Mouse (Mus musculus) inflammation-experienced regulatory T-cells, adult 6 months (primary cell): ENCODE data around the gene Emc4. TPM values are rescaled to one million over a fixed set of nuclear protein-coding genes. Genes with fewer than 3 reads are reported as not detected.

ENCODE experiments used
- ATAC-seq: one replicate; pipeline ENCODE4 v1.8.0; 2017
- polyA plus RNA-seq, 3 experiments: library from polyadenylated mRNA; unstranded; fragments of 100-300 nt; shearing (Covaris generic); gene quantifications; one replicate each; pipeline ENCODE4 v1.2.1; 2017

The Emc4 gene
- polyA plus RNA-seq, 3 experiments from 2014 or later: 76.8 to 96.3 (median 82.0) TPM

DNA sequence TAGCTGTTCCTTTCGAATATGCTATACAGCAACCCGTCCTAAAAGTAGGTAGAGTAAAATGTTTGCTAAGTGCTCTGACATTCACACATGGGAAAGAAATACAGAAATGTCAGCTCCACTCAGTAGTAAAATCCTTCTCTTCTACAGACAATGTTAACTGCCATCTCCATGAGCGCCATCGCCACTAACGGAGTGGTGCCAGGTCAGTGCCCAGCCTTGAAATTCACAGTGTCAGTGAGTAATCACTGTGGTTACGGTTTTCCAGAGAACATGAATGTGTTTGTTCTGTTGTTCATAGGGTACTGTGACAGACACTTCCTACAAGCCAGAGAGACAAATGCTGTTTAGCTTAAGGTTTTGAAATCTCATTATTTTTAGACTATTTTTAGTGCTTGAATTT, 30.6 kb downstream of the Emc4 start:
- no peak for ATAC-seq

DNA sequence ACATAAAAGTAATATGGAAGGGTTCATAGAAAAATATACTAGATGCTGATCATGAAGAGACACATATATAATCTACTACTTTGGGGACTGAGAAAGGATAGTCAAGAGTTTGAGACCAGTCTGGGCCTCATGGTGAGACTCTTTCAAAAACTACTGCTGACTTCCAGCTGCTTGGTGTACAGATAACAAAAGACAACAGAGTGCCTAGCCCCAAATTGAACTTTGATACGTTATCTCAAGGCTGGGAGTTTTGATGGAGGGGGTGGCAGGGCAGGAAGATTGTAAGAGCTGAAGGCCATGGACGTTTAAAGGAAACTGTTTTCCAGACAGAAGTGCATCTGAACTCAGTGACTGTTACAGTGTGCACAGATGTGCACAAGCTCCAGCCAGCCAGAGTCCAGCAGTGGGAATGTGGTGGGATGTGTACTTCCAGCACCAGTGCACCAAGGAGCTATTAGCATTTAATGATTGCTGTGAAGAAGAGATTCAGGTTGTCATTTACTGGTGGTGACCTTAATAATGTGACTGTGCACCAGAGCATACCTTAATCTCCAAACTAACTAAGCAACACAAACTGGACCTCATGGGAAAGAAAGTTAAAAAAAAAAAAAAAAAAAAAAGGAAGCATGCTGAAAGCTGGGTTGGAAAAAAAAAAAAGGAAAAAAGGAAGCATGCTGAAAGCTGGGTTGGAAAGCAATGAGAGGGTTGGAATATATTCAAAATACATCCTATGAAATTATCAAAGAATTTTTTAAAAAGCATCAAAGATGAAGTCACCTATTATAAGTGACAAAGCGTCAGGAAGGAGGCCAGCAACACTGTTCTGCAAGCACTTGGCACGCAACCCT, 35.6 kb downstream of the Emc4 start:
- no peak for ATAC-seq

DNA sequence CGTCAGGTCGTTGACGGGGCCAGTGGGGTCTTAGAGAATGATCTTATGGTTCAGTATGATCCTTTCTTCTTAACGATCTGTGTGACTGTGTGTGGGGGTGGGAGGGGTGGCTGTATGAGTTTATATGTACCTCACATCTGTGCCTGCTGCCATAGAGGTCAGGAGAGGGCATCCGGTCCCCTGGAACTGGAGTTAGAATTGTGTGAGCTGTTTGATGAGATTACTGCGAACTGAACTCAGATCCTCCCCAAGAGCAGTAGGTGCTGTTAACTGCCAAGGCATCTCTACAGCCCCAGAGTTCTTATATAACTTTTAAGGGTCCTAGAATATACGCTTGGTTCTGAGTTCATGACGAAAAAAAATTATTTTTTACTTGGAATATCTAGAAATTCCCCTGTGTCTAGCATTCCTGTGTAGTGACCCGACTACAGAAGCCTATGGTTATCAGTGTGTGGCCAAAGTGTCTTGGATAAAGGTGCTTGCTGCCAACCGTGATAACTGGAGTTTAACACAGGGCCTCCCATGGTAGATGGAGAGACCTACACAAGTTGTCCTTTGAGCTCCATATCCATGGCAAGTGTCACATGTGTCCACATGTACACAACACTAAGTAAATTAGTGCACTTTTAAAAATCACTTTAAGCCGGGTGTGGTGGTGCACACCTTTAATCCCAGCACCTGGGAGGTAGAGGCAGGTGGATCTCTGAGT, 39.6 kb downstream of the Emc4 start:
- ATAC-seq: no peak

DNA sequence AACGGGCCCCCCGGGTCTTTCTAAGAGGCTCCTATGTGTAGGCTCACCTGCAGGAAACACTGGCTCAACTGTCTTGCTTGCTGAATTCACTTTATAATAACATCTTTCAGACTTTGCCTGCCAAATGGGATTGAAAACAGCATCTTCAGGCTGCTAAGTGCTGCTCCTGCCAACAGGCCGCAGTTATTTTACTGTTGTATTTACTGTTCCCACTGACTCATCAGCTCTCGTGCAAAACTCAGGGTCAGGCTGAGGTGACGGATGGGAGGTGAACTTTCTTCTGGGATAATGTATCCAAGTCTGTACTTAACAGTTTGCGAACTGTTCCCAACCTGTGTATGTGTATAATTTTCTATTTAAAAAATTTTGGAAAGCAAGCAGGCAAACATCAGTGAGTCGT, 48.9 kb downstream of the Emc4 start:
- no peak for ATAC-seq

DNA sequence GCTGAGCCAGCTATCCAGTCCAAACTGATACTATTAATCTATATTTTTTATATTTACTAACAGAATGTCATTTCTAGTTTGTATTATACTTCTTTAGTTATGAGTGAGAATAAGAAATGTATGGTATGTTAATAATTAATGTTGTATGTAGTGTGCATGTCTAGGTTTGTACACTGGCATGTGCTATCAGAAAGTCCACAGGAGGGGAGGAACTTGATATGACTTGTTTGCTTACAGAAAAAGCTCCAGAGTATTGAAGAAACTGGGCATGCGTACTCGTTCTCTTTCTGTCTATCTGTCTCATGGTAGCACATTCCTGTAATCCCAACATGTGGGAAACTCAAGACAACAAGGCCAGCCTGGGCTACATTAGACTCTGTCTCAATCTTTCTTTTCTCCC, 49.6 kb downstream of the Emc4 start:
- no peak for ATAC-seq

DNA sequence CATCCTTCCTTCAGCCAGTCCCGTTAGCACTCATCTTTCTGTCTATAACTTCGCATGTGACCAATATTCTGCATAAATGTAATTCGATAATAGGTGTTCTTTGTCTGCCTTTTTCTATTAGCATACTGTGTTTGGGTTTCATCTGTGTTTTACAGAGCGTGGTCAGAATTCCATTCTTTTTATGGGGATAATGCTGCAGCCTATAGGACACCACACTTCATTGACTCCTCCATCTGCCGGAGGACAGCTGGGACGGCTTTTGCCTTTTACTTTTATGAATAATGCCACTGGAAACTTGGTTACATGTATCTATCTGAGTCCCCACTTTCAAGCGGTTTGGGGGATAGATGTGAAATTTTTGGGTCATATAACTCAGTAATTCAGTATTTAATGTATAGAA, 52.2 kb downstream of the Emc4 start:
- ATAC-seq: no peak

Other genes starting within 250 kb of the Emc4 start
- not detected for gene Olfr1316, start 233.1 kb downstream of the Emc4 start, polyA plus RNA-seq
- not detected for gene Olfr1317, start 227.7 kb downstream of the Emc4 start, polyA plus RNA-seq
- not detected for gene Olfr1318, start 213.8 kb downstream of the Emc4 start, polyA plus RNA-seq
- gene Lpcat4, start 128.6 kb downstream of the Emc4 start, polyA plus RNA-seq: 10 to 100 TPM; 30.4 to 45.0 (median 34.4) TPM
- gene Nutm1, start 108.7 kb downstream of the Emc4 start, polyA plus RNA-seq: not detected
- gene Nop10, start 106.1 kb downstream of the Emc4 start, polyA plus RNA-seq: 100 to 1,000 TPM; 152 to 243 (median 201) TPM
- gene Slc12a6, start 102.2 kb downstream of the Emc4 start, polyA plus RNA-seq: 10 to 100 TPM; 37.3 to 57.5 (median 52.3) TPM
- gene Gm21985, start 101.7 kb downstream of the Emc4 start, polyA plus RNA-seq: not detected
- 10 to 100 TPM; 22.9 to 30.5 (median 23.0) TPM for gene Katnbl1, start 11.2 kb upstream of the Emc4 start, polyA plus RNA-seq
- gene Emc7, start 87.0 kb upstream of the Emc4 start, polyA plus RNA-seq: 10 to 100 TPM; 12.9 to 18.2 (median 13.3) TPM
- gene Chrm5, start 112.7 kb upstream of the Emc4 start, polyA plus RNA-seq: not detected
- gene Aven, start 124.9 kb upstream of the Emc4 start, polyA plus RNA-seq: 10 to 100 TPM in 2 of 3 experiments, 1 to 10 TPM in 1; 7.2 to 22.2 (median 12.3) TPM